8 mouse cellular contexts compared by ENCODE assay signal in the genomic region with DNA sequence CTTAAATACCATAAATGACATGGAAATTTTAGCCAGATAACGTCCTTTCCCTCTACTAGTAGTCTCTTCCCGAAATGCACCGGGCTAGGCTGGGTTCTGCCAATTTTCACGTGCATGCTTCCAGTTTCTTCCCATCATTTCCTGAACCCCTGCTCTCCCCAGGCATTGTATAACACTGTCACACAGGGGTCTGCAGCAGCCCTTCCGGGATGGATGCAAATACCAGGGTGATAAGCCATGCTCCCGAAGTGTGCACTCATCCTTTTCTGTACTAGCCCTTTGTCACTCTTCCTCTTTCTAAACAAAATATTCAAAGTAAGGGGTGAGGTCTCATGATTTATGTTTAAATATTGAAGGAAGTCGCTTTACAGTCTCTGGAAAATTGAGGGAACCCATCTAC. TPM values are rescaled to one million over a fixed set of nuclear protein-coding genes. Genes with fewer than 3 reads are reported as not detected.
DNase-seq lines count a peak whose midpoint lies in the region; ATAC-seq and TF ChIP-seq lines count a peak whose summit lies in the region.

No protein-coding gene starts in this region.

- no peaks in the 10 kb centered on the region for H3K9me3 ChIP-seq in heart, embryonic 12.5 days (replicated peaks)
- H3K9me3 ChIP-seq in ES-Bruce4 (replicated peaks; ENCODE audit: control insufficient read depth, insufficient read depth, low read length, poor library complexity, severe bottlenecking): no peaks in the 10 kb centered on the region
- no peaks in the 10 kb centered on the region for H3K9me3 ChIP-seq in forebrain, embryonic 16.5 days (ENCODE audit: control insufficient read depth, low read length)
- H3K9me3 ChIP-seq in liver, postnatal 0 days (ENCODE audit: low read length): no peaks in the 10 kb centered on the region

- intact Hi-C loops in left cerebral cortex, postnatal 14 days (cut with DNase I): loop anchor here (10.0 kb wide), 2 partner anchors 185 to 245 kb away; a partner anchor contains a TSS

- 48% methylated on average over 7 of the region's 7 CpGs for WGBS in heart, embryonic 12.5 days
- WGBS in forebrain, embryonic 16.5 days: 63% methylated on average over 7 of the region's 7 CpGs
- WGBS in liver, postnatal 0 days (ENCODE audit: insufficient replicate concordance): 42% methylated on average over 7 of the region's 7 CpGs

- TF ChIP-seq CTCF in ES-Bruce4 (IDR thresholded peaks at IDR 0.05; ENCODE audit: low read depth, low read length): no peak
- TF ChIP-seq CTCF in liver, postnatal 0 days (IDR thresholded peaks at IDR 0.05; ENCODE audit: low read depth): no peak

- no peak for DNase-seq in heart, adult 8-10 months (ENCODE audit: low spot score)
- DNase-seq in liver, postnatal 0 days: no peak
- no peak for DNase-seq in left cerebral cortex, postnatal 14 days (ENCODE audit: low spot score in 2 of 2)
- no peak for DNase-seq in yolk sac, embryonic 10.5 days (ENCODE audit: low spot score)
- DNase-seq in right cerebral cortex, postnatal 10 days (ENCODE audit: low spot score in 2 of 2): no peak

- no peak for TF ChIP-seq POLR2A in ES-Bruce4 (IDR thresholded peaks at IDR 0.05; ENCODE audit: insufficient read depth, low read length)

- H3K27ac ChIP-seq in heart, embryonic 12.5 days (ENCODE audit: poor library complexity, severe bottlenecking): no peak overlapping the region
- H3K27ac ChIP-seq in ES-Bruce4 (ENCODE audit: insufficient read depth, low read length): no peak overlapping the region
- no peak overlapping the region; the same call in 1 of the 2 replicates for H3K27ac ChIP-seq in forebrain, embryonic 16.5 days (ENCODE audit: low read length)
- H3K27ac ChIP-seq in liver, postnatal 0 days (ENCODE audit: low read depth): no peak overlapping the region

- peak overlapping the region; percentile 95 for H3K4me2 ChIP-seq in heart, embryonic 12.5 days
- H3K4me2 ChIP-seq in forebrain, embryonic 16.5 days (ENCODE audit: low read length): peak overlapping the region; percentile 78
- peak overlapping the region; percentile 82 for H3K4me2 ChIP-seq in liver, postnatal 0 days (ENCODE audit: low read depth, low read length)

- H3K4me1 ChIP-seq in heart, embryonic 12.5 days (replicated peaks): peaks cover 20% of the 10 kb centered on the region
- peaks cover 2% of the 10 kb centered on the region for H3K4me1 ChIP-seq in ES-Bruce4 (ENCODE audit: control insufficient read depth, insufficient read depth, low read length)
- H3K4me1 ChIP-seq in forebrain, embryonic 16.5 days (replicated peaks; ENCODE audit: control insufficient read depth, insufficient read depth, low read length): peaks cover 34% of the 10 kb centered on the region
- peaks cover 3% of the 10 kb centered on the region; the same call in 1 of the 2 replicates for H3K4me1 ChIP-seq in liver, postnatal 0 days (ENCODE audit: insufficient read depth)

- no peak for ATAC-seq in heart, embryonic 12.5 days (ENCODE audit: insufficient number of reproducible peaks, low FRiP score)
- ATAC-seq in forebrain, embryonic 16.5 days: no peak
- no peak for ATAC-seq in liver, postnatal 0 days

- no peak for TF ChIP-seq EP300 in ES-Bruce4 (IDR thresholded peaks at IDR 0.05; ENCODE audit: insufficient read depth, low read depth, low read length)
- no peak for TF ChIP-seq EP300 in liver, postnatal 0 days (IDR thresholded peaks at IDR 0.05; ENCODE audit: low read depth)

- H3K4me3 ChIP-seq in heart, embryonic 12.5 days: peak overlapping the region; percentile 86
- H3K4me3 ChIP-seq in ES-Bruce4 (ENCODE audit: low read depth, low read length): no peak overlapping the region
- H3K4me3 ChIP-seq in forebrain, embryonic 16.5 days (replicated peaks; ENCODE audit: low read length): peak overlapping the region; percentile 96
- H3K4me3 ChIP-seq in liver, postnatal 0 days (ENCODE audit: low read depth, low read length): peak overlapping the region; percentile 86

- peak overlapping the region; percentile 94 for H3K9ac ChIP-seq in heart, embryonic 12.5 days
- H3K9ac ChIP-seq in ES-Bruce4 (ENCODE audit: low read depth, poor library complexity, severe bottlenecking): peak overlapping the region; percentile 93
- H3K9ac ChIP-seq in forebrain, embryonic 16.5 days (replicated peaks; ENCODE audit: low read depth, low read length): peak overlapping the region; percentile 100
- peak overlapping the region; percentile 93 for H3K9ac ChIP-seq in liver, postnatal 0 days (replicated peaks)

- peaks cover 17% of the 10 kb centered on the region for H3K27me3 ChIP-seq in heart, embryonic 12.5 days (replicated peaks)
- H3K27me3 ChIP-seq in ES-Bruce4 (ENCODE audit: control insufficient read depth, insufficient read depth, low read length, poor library complexity, severe bottlenecking): no peaks in the 10 kb centered on the region
- no peaks in the 10 kb centered on the region for H3K27me3 ChIP-seq in forebrain, embryonic 16.5 days (replicated peaks; ENCODE audit: control insufficient read depth, insufficient read depth, low read length)
- no peaks in the 10 kb centered on the region for H3K27me3 ChIP-seq in liver, postnatal 0 days (ENCODE audit: insufficient read depth, low read length)

- no peaks in the 10 kb centered on the region for H3K36me3 ChIP-seq in heart, embryonic 12.5 days
- H3K36me3 ChIP-seq in ES-Bruce4 (ENCODE audit: control insufficient read depth, insufficient read depth, low read length, poor library complexity, severe bottlenecking): no peaks in the 10 kb centered on the region
- no peaks in the 10 kb centered on the region for H3K36me3 ChIP-seq in forebrain, embryonic 16.5 days (ENCODE audit: control insufficient read depth, insufficient read depth)
- no peaks in the 10 kb centered on the region for H3K36me3 ChIP-seq in liver, postnatal 0 days (replicated peaks; ENCODE audit: insufficient read depth, low read length)

RNA-seq across cellular contexts. Expression of a gene that starts 0.9 kb away (rescaled TPM):
- 11.0 and 13.3 TPM in 2 replicates for polyA plus RNA-seq in heart, embryonic 12.5 days (2016; fragmentation: Nextera tagmentation; extraction: Ambion mirVana)
- 1 to 10 TPM; 3.9 to 4.6 (median 4.0) TPM for total RNA-seq in heart, adult 8-10 months (2022)
- polyA plus RNA-seq in ES-Bruce4 (2011; ENCODE audit: insufficient read depth, insufficient read length, low read depth, missing spikeins): 7.4 and 9.4 TPM in 2 replicates
- polyA plus RNA-seq in forebrain, embryonic 16.5 days (2015; fragmentation: Nextera tagmentation; extraction: Ambion mirVana): 23.2 and 24.9 TPM in 2 replicates
- polyA plus RNA-seq in liver, postnatal 0 days (2015; fragmentation: Nextera tagmentation; extraction: Ambion mirVana): 2.5 and 2.9 TPM in 2 replicates
- total RNA-seq in left cerebral cortex, postnatal 14 days (2021): 1 to 10 TPM; 7.8 to 8.7 TPM
